Mouse (Mus musculus): ENCODE data around the gene Lhfp.

DNA sequence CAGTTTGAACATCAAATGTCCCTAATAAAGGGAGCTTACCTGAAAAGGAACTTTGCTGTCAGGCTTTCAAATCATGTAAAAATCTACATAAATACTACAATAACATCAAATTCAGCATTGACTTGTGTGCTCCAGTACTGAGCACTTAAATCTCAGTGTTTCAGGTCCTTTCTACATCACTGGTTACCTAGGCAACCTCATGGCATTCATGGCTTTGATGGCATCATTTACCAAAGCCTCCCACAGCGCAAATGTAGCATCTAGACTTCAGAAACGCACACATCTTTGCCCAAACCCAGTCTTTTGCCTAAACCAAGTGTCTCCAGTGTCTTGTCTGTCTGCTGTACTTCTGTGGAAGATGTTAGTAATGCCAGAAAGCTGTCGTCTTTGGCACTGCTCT is 225.7 kb downstream of the Lhfp start:
- TF ChIP-seq POLR2A (IDR thresholded peaks at IDR 0.05; ENCODE audit: insufficient read length, low read depth): no peak
- no peak for TF ChIP-seq MYOG (IDR thresholded peaks at IDR 0.05; ENCODE audit: control insufficient read depth in 1 of 3, insufficient read depth in 1 of 3, insufficient read length in 2 of 3, low read depth in 2 of 3)

Data from myocyte (in vitro differentiated cells).